Mouse (Mus musculus): ENCODE data around the gene Txndc8. TPM values are rescaled to one million over a fixed set of nuclear protein-coding genes. Genes with fewer than 3 reads are reported as not detected.

Txndc8 gene
- polyA plus RNA-seq, 1 experiment from 2014 or later, result not detected

DNA sequence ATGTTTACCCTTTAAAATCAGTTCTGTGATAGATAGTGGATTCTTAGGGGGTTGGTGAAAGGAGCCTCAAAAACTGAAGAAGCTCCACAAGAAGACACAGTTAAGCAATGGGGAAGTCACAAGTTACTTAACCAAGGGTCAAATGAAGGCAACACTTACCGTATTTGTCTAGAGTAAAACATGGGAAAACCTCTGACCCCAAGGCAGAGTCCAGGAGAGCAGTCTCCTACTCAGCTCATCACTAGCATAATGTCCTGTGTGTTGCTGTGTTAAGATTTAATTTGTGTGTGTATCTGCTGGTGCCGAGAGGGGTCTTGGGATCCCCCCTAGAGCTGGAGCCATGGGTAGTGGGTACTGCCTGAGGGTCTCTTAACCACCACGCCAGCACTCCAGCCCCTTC is 56.5 kb downstream of the Txndc8 start:
- peaks cover 24% of the 10 kb centered on the region for H3K36me3 ChIP-seq (ENCODE audit: control insufficient read depth, insufficient read depth, low read length)
- no peak overlapping the region for H3K27ac ChIP-seq (ENCODE audit: low read depth, low read length)
- no peak overlapping the region for H3K9ac ChIP-seq (ENCODE audit: low read depth, low read length)
- H3K4me3 ChIP-seq (ENCODE audit: low read length), result no peak overlapping the region
- ATAC-seq, result no peak
- peaks cover 26% of the 10 kb centered on the region for H3K4me1 ChIP-seq (ENCODE audit: control insufficient read depth, insufficient read depth, low read depth, low read length)
- H3K9me3 ChIP-seq (ENCODE audit: control insufficient read depth, low read length), result no peaks in the 10 kb centered on the region
- WGBS, result 93% methylated on average over 3 of the region's 3 CpGs
- no peaks in the 10 kb centered on the region for H3K27me3 ChIP-seq (replicated peaks; ENCODE audit: control insufficient read depth, insufficient read depth, low read length)
- H3K4me2 ChIP-seq (ENCODE audit: low read length), result no peak overlapping the region

DNA sequence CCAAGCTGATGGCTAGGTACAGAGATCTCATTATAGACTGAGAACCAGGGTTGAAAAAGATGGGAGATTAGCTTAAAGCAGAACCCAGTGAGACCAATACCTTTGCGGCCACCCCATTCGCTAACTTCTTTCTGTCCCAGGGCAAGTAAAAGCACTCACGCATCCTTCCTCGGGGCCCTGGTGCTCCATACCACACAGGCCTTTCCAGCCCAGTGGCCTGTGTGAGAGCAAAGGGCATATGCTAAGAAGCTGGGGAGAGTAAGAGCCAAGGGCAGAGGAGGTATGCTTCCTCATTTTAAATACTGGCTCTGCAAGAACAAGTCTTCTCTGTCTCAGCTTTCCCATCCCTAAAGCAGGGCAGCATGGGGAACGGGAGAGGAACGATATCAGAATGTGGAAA is 59.1 kb downstream of the Txndc8 start:
- 90% methylated on average over 6 of the region's 6 CpGs for WGBS
- H3K4me3 ChIP-seq (ENCODE audit: low read length), result no peak overlapping the region
- no peak overlapping the region for H3K27ac ChIP-seq (ENCODE audit: low read depth, low read length)
- no peak for ATAC-seq
- peaks cover 13% of the 10 kb centered on the region for H3K4me1 ChIP-seq (ENCODE audit: control insufficient read depth, insufficient read depth, low read depth, low read length)
- H3K9me3 ChIP-seq (ENCODE audit: control insufficient read depth, low read length), result no peaks in the 10 kb centered on the region
- no peak overlapping the region for H3K4me2 ChIP-seq (ENCODE audit: low read length)
- no peak overlapping the region for H3K9ac ChIP-seq (ENCODE audit: low read depth, low read length)
- H3K36me3 ChIP-seq (ENCODE audit: control insufficient read depth, insufficient read depth, low read length), result peaks cover 30% of the 10 kb centered on the region
- no peaks in the 10 kb centered on the region for H3K27me3 ChIP-seq (replicated peaks; ENCODE audit: control insufficient read depth, insufficient read depth, low read length)

DNA sequence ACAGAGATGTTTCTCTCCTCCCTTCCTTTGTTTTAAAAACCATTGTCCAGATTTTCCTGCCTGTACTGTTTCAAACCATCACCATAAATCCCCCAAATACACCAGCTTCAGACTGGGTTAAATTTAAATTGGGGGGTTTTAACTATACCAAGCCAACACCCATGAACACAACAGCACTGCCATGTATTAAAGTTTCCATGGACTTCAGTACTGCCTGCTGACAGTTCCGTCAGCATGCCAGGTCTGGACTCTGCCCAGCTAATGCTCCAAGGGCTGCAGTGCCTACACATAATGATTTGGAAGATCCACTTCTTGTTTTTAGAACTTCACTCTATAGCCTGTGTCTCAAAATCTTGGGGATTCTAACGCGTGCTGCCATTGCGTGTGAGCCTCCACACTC is 61.4 kb downstream of the Txndc8 start:
- H3K27ac ChIP-seq (ENCODE audit: low read depth, low read length), result no peak overlapping the region
- no peak overlapping the region for H3K4me2 ChIP-seq (ENCODE audit: low read length)
- H3K9me3 ChIP-seq (ENCODE audit: control insufficient read depth, low read length), result no peaks in the 10 kb centered on the region
- H3K4me3 ChIP-seq (ENCODE audit: low read length), result no peak overlapping the region
- no peak for ATAC-seq
- WGBS, result 95% methylated on average over 4 of the region's 4 CpGs
- no peak overlapping the region for H3K9ac ChIP-seq (ENCODE audit: low read depth, low read length)
- no peaks in the 10 kb centered on the region for H3K27me3 ChIP-seq (replicated peaks; ENCODE audit: control insufficient read depth, insufficient read depth, low read length)
- peaks cover 43% of the 10 kb centered on the region for H3K36me3 ChIP-seq (ENCODE audit: control insufficient read depth, insufficient read depth, low read length)
- no peaks in the 10 kb centered on the region for H3K4me1 ChIP-seq (ENCODE audit: control insufficient read depth, insufficient read depth, low read depth, low read length)

DNA sequence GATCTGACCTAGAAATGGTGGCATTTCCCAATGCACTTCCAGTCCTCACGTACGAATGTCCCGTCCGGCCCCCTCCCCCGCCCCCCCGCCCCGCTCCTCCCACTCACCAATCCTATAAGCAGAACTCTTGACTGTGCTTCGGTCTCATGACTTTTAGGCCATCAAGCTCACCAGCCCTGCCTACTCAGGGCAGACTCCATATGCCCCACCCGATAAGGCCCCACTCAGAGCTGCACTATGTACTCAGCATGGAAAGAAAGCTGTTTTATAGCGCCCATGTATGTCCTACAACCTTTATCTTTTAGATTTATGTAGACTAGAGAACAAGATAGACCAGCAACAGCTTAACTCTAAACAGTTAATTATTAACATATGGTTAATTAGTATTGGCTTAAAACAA is 61.9 kb downstream of the Txndc8 start:
- Histone ChIP-seq H3K4me2 (ENCODE audit: low read length) (no peak overlapping the region), H3K4me3 (ENCODE audit: low read length) (no peak overlapping the region), H3K9me3 (ENCODE audit: control insufficient read depth, low read length) (no peaks in the 10 kb centered on the region), H3K9ac (ENCODE audit: low read depth, low read length) (no peak overlapping the region), H3K36me3 (ENCODE audit: control insufficient read depth, insufficient read depth, low read length) (peaks cover 43% of the 10 kb centered on the region), H3K27ac (ENCODE audit: low read depth, low read length) (no peak overlapping the region), H3K27me3 (replicated peaks; ENCODE audit: control insufficient read depth, insufficient read depth, low read length) (no peaks in the 10 kb centered on the region), H3K4me1 (ENCODE audit: control insufficient read depth, insufficient read depth, low read depth, low read length) (no peaks in the 10 kb centered on the region)
- WGBS, result 83% methylated on average over 10 of the region's 10 CpGs
- no peak for ATAC-seq

DNA sequence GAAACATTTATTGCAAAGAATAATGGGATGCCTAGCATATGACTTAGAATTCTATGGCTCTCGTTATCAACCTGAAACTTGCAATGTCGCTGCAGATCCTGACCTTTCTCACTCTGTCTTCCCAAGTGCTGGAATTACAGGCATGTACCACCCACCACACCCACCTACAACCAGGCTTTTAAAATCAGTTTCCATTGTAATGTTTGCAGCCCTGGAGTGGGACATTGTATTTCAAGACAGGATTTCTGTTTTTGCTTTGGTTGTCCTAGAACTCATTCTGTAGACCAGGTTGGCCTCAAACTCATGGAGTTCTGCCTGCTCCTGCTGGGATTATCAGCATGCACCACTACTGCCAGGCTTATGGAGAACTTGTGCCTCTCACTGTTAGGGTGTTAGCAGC is 66.0 kb downstream of the Txndc8 start:
- WGBS, result 96% methylated on average over 2 of the region's 2 CpGs

DNA sequence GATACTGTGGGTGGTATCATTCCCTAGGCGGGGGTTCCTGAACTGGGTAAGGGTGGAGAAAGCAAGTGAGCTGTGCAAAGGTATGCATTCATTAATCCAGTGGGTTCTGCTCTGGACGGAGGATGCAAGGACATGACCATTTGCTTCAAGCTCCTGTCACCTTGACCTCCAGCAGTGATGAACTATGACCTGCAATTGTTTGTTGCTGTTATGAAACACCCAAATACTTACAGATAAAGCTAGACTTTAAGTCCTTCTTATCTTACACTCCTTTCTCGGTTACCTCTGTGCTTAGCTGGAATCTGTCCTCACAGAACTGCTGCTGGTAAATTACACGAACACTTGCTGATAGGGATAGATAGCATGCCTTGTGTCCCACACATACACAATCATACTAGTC is 68.3 kb downstream of the Txndc8 start:
- Histone ChIP-seq H3K36me3 (ENCODE audit: control insufficient read depth, insufficient read depth, low read length) (peaks cover 16% of the 10 kb centered on the region), H3K27me3 (replicated peaks; ENCODE audit: control insufficient read depth, insufficient read depth, low read length) (no peaks in the 10 kb centered on the region), H3K4me3 (ENCODE audit: low read length) (no peak overlapping the region), H3K4me1 (ENCODE audit: control insufficient read depth, insufficient read depth, low read depth, low read length) (no peaks in the 10 kb centered on the region), H3K9ac (ENCODE audit: low read depth, low read length) (no peak overlapping the region), H3K27ac (ENCODE audit: low read depth, low read length) (no peak overlapping the region), H3K4me2 (ENCODE audit: low read length) (no peak overlapping the region), H3K9me3 (ENCODE audit: control insufficient read depth, low read length) (no peaks in the 10 kb centered on the region)
- WGBS, result 95% methylated on average over 4 of the region's 4 CpGs
- no peak for ATAC-seq

More for the DNA sequence above, 66.0 kb downstream of the Txndc8 start:
- ATAC-seq, result no peak
- Histone ChIP-seq H3K36me3 (ENCODE audit: control insufficient read depth, insufficient read depth, low read length) (peaks cover 19% of the 10 kb centered on the region), H3K27ac (ENCODE audit: low read depth, low read length) (no peak overlapping the region), H3K9me3 (ENCODE audit: control insufficient read depth, low read length) (no peaks in the 10 kb centered on the region), H3K9ac (ENCODE audit: low read depth, low read length) (no peak overlapping the region), H3K27me3 (replicated peaks; ENCODE audit: control insufficient read depth, insufficient read depth, low read length) (no peaks in the 10 kb centered on the region), H3K4me3 (ENCODE audit: low read length) (no peak overlapping the region), H3K4me1 (ENCODE audit: control insufficient read depth, insufficient read depth, low read depth, low read length) (no peaks in the 10 kb centered on the region), H3K4me2 (ENCODE audit: low read length) (no peak overlapping the region)

DNA sequence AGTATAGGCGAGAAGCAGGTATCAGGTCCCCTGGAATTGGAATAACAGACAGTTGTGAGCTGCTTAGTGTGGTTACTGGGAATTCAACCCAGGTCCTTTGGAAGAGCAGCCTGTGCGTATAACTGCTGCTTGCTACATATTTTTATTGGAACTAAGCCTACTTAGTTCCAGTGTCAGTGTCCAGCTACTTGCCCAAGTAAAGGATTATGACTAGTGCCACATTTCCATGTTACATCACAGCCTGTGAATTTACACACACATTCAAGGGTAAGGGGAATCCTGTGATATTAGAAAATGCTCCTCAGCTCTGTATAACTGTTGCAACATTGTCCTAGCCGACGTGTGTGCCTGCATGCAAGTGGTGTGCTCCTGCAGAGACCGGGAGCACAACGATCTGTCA is 71.6 kb downstream of the Txndc8 start:
- no peaks in the 10 kb centered on the region for H3K27me3 ChIP-seq (replicated peaks; ENCODE audit: control insufficient read depth, insufficient read depth, low read length)
- no peak overlapping the region for H3K9ac ChIP-seq (ENCODE audit: low read depth, low read length)
- 0 out of 2 replicates have a peak, but pooled peaks cover 3% of the 10 kb centered on the region for H3K9me3 ChIP-seq (ENCODE audit: control insufficient read depth, low read length)
- H3K4me2 ChIP-seq (ENCODE audit: low read length), result no peak overlapping the region
- H3K4me3 ChIP-seq (ENCODE audit: low read length), result no peak overlapping the region
- no peak for ATAC-seq
- H3K4me1 ChIP-seq (ENCODE audit: control insufficient read depth, insufficient read depth, low read depth, low read length), result no peaks in the 10 kb centered on the region
- no peak overlapping the region for H3K27ac ChIP-seq (ENCODE audit: low read depth, low read length)
- 93% methylated on average over 6 of the region's 6 CpGs for WGBS
- H3K36me3 ChIP-seq (ENCODE audit: control insufficient read depth, insufficient read depth, low read length), result no peaks in the 10 kb centered on the region

DNA sequence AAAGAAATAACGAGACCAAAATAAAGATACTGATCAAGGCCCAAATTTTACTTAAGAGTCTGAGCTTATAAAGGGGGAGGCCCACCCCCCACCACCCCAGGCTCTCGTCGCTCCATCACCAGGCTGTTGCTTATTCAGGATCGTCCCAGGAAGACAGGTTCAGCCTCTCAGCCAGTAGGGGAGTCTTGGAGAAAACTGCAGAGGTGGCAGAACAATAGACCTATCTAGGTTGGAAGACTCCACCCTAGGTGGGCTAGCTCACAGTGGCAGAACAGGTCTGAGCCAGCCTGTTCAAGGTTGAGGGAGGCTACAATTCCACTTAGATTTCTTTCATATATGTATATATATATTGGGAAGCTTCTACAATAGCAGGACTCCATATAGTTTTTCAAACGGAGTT is 74.7 kb downstream of the Txndc8 start:
- Histone ChIP-seq H3K4me3 (ENCODE audit: low read length) (no peak overlapping the region), H3K9ac (ENCODE audit: low read depth, low read length) (no peak overlapping the region), H3K4me1 (ENCODE audit: control insufficient read depth, insufficient read depth, low read depth, low read length) (no peaks in the 10 kb centered on the region), H3K27ac (ENCODE audit: low read depth, low read length) (no peak overlapping the region), H3K9me3 (ENCODE audit: control insufficient read depth, low read length) (0 out of 2 replicates have a peak, but pooled peaks cover 3% of the 10 kb centered on the region), H3K4me2 (ENCODE audit: low read length) (no peak overlapping the region), H3K27me3 (replicated peaks; ENCODE audit: control insufficient read depth, insufficient read depth, low read length) (no peaks in the 10 kb centered on the region), H3K36me3 (ENCODE audit: control insufficient read depth, insufficient read depth, low read length) (no peaks in the 10 kb centered on the region)
- 84% methylated on average over 5 of the region's 5 CpGs for WGBS
- no peak for ATAC-seq

Data from hindbrain, embryonic 16.5 days (tissue).